Mouse (Mus musculus) ovary, postnatal 36 days (tissue): ENCODE data around the gene Aanat.
"Not testable (repeated sequence)": the region's sequence is repeated elsewhere in the genome, so short reads cannot be mapped to it uniquely, and the experiment has no call there.

Experiments
- DNase-seq: peaks from one replicate; pipeline ENCODE4 v3.0.0; 2022; ENCODE audit warnings: low spot score, mixed read lengths

Gene Aanat

GRCm38 (mm10) chr11:116628712-116629111 lies 42.5 kb downstream of the Aanat start:
- DNase-seq, result peak; percentile 73

- no peak for DNase-seq
Measured at GRCm38 (mm10) chr11:116629472-116629871, 43.2 kb downstream of the Aanat start.

GRCm38 (mm10) chr11:116630171-116630965 lies 44.1 kb downstream of the Aanat start:
- DNase-seq, result no peak

GRCm38 (mm10) chr11:116632962-116633361 lies 46.7 kb downstream of the Aanat start:
- DNase-seq, result no peak

- not testable (repeated sequence) for DNase-seq
Measured at GRCm38 (mm10) chr11:116636607-116637006, 50.4 kb downstream of the Aanat start.

- DNase-seq, result no peak
Measured at GRCm38 (mm10) chr11:116641168-116641567, 54.9 kb downstream of the Aanat start.

- no peak for DNase-seq
Measured at GRCm38 (mm10) chr11:116641731-116642130, 55.5 kb downstream of the Aanat start.

- peak; percentile 89 for DNase-seq
Measured at GRCm38 (mm10) chr11:116642681-116643578, 56.7 kb downstream of the Aanat start.

- DNase-seq, result no peak
Measured at GRCm38 (mm10) chr11:116643579-116644224, 57.5 kb downstream of the Aanat start.

GRCm38 (mm10) chr11:116644225-116645112 lies 58.2 kb downstream of the Aanat start:
- DNase-seq, result no peak

GRCm38 (mm10) chr11:116645446-116646110 lies 59.3 kb downstream of the Aanat start:
- DNase-seq, result no peak

GRCm38 (mm10) chr11:116646136-116646535 lies 59.9 kb downstream of the Aanat start:
- DNase-seq, result no peak

- DNase-seq, result no peak
Measured at GRCm38 (mm10) chr11:116646771-116647170, 60.5 kb downstream of the Aanat start.
